Mouse (Mus musculus): ENCODE measurements at regions not wholly inside any gene's neighbourhood (a gene's known extent, or its start where the extent isn't known, plus 50 kb on each side); places are given as distances from the start of the nearest gene placed in this dataset.

GRCm38 (mm10) chr3:35245003-35245402 lies 508.9 kb upstream of the Atp11b start:
- DNase-seq (ENCODE audit: extremely low spot score in 1 of 2, low spot score in 2 of 2) = no peak
- Histone ChIP-seq H3K27ac (no peak overlapping the region), H3K4me3 (no peak overlapping the region)
- intact Hi-C loops (cut with DNase I) = no loop called here
- no peak for TF ChIP-seq CTCF (IDR thresholded peaks at IDR 0.05)

DNA sequence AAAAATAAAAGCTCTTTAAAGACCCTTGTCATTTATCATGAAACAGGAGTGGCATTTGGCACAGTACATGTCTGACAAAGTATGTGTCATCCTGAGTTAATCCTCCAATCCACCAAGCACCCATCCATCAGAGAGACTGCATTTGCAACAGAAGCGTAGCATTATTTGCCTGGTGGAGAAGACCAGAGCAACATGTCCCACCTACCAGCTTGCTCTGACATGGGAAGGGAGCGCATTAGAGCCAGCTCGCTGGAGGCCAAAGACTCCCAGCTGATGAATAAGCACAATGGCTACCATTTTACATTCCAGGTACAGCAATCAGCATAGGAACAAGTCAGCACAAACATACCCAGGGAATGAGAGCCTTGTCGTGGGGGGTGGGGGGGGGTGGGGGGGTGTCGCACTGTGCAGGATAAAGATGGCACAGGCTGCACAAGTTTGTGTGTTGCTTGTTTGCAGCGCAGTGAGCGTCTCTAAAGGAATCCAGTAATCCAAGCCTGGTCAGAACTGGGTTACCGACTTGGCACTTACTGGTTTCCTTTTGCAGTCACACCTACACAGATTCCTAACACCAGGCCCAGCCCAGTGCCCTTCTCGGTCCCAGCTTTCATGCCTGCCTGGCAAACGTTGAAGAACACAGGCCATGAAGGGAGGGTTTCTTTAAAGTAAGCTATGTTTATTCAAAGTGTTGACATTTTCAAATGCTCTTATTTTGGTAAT lies 507.8 kb upstream of the Atp11b start:
- H3K4me3 ChIP-seq = no peak overlapping the region

DNA sequence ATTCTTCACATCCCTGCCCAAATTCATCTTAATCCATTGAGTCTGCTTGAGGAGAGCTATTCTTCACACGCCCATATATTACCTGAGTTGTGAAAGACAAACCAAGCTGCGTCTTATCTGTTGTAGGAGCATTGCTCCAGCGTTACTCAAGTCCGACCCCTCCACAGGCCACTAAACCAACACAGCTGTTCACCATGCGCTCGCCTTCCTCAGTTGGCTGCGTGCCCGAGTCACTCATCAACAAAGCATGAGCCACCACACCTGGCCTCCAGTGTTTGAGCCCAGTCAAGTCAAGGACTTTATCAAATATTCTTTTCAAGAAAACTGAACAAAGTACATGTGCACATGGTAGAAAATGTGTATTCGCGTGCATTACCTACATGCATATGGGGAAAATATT lies 504.7 kb upstream of the Atp11b start:
- TF ChIP-seq CTCF (IDR thresholded peaks at IDR 0.05) = no peak
- intact Hi-C loops (cut with DNase I) = no loop called here
- no peak overlapping the region for H3K4me3 ChIP-seq
- no peak overlapping the region for H3K27ac ChIP-seq
- DNase-seq (ENCODE audit: extremely low spot score in 1 of 2, low spot score in 2 of 2) = no peak

More for the DNA sequence above, 507.8 kb upstream of the Atp11b start:
- DNase-seq (ENCODE audit: extremely low spot score in 1 of 2, low spot score in 2 of 2) = no peak
- intact Hi-C loops (cut with DNase I) = no loop called here
- no peak overlapping the region for H3K27ac ChIP-seq
- no peak for TF ChIP-seq CTCF (IDR thresholded peaks at IDR 0.05)

- intact Hi-C loops (cut with DNase I) = no loop called here
- Histone ChIP-seq H3K4me3 (no peak overlapping the region), H3K27ac (no peak overlapping the region)
- DNase-seq (ENCODE audit: extremely low spot score in 1 of 2, low spot score in 2 of 2) = no peak
- TF ChIP-seq CTCF (IDR thresholded peaks at IDR 0.05) = no peak
These were observed 503.7 kb upstream of the Atp11b start for GRCm38 (mm10) chr3:35250092-35250749.

- no peak for TF ChIP-seq CTCF (IDR thresholded peaks at IDR 0.05)
- H3K4me3 ChIP-seq = no peak overlapping the region
- intact Hi-C loops (cut with DNase I) = no loop called here
- H3K27ac ChIP-seq = no peak overlapping the region
- no peak for DNase-seq (ENCODE audit: extremely low spot score in 1 of 2, low spot score in 2 of 2)
These were observed 500.0 kb upstream of the Atp11b start for GRCm38 (mm10) chr3:35253861-35254260.

DNA sequence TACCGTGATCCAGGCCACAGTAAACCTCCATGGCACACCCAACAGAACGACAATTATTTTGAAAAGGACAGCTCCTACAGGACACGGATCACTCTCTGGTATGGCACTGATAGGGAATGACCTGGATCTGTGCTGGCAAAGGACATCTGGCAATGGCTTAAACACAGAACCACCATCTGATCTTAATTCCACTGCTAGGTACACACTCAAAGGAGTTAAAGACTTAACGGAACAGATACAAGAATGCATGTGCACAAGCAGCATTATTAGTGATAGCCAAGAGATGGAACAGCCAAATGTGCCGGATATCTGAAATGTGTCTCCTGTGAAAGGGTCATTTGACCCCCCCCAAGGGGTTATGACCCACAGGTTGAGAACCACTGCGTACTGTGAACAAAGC lies 493.0 kb upstream of the Atp11b start:
- no peak for DNase-seq (ENCODE audit: extremely low spot score in 1 of 2, low spot score in 2 of 2)
- no peak for TF ChIP-seq CTCF (IDR thresholded peaks at IDR 0.05)
- Histone ChIP-seq H3K27ac (no peak overlapping the region), H3K4me3 (no peak overlapping the region)
- intact Hi-C loops (cut with DNase I) = no loop called here

DNA sequence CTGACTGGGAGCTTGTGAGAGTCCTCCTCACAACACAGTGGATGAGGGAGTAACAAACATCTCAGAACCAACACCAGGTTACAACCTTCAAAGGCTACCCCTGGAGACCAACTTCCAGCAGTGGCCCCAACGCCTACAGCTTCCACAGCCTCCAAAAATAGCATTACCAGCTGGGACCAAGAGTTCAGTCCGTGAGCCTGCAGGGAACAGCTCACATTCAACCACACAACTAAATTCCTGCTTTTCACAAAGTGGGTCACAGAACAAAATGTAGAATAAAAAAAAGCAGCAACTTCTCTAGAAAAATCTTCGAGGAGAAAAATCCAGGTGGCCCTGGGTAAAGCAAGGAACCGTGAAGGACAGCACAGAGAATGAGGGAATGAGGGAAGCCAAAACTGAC lies 485.0 kb upstream of the Atp11b start:
- TF ChIP-seq CTCF (IDR thresholded peaks at IDR 0.05) = no peak
- DNase-seq (ENCODE audit: extremely low spot score in 1 of 2, low spot score in 2 of 2) = no peak
- Histone ChIP-seq H3K27ac (no peak overlapping the region; the same call in 1 of the 2 replicates), H3K4me3 (no peak overlapping the region)
- intact Hi-C loops (cut with DNase I) = no loop called here

GRCm38 (mm10) chr3:35269977-35270880 lies 483.7 kb upstream of the Atp11b start:
- intact Hi-C loops (cut with DNase I) = no loop called here
- Histone ChIP-seq H3K4me3 (no peak overlapping the region), H3K27ac (no peak overlapping the region)
- no peak for TF ChIP-seq CTCF (IDR thresholded peaks at IDR 0.05)
- DNase-seq (ENCODE audit: extremely low spot score in 1 of 2, low spot score in 2 of 2) = no peak

GRCm38 (mm10) chr3:35273546-35273945 lies 480.4 kb upstream of the Atp11b start:
- Histone ChIP-seq H3K27ac (no peak overlapping the region), H3K4me3 (no peak overlapping the region)
- TF ChIP-seq CTCF (IDR thresholded peaks at IDR 0.05) = no peak
- intact Hi-C loops (cut with DNase I) = no loop called here
- no peak for DNase-seq (ENCODE audit: extremely low spot score in 1 of 2, low spot score in 2 of 2)

- TF ChIP-seq CTCF (IDR thresholded peaks at IDR 0.05) = no peak
- Histone ChIP-seq H3K27ac (no peak overlapping the region), H3K4me3 (no peak overlapping the region)
- intact Hi-C loops (cut with DNase I) = no loop called here
- DNase-seq (ENCODE audit: extremely low spot score in 1 of 2, low spot score in 2 of 2) = no peak
These were observed 472.9 kb upstream of the Atp11b start for GRCm38 (mm10) chr3:35280981-35281380.

DNA sequence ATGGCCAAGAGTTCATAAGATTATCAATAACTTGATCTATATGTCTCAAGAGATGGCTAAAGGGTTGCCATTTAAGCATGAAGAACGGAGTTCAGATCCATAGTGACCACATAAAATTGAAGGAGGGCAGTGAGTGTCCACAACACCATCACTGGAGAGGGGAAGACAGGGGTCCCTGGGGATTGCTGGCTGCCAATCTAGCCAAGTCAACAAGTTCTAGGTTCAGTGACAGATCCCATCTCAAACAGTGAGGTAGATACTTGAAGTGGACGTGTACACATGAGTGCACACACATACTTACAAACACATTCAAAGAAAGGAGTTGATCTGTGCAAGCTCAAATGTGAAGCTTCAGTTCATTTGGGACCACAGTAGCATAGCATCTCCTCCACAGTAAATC lies 471.8 kb upstream of the Atp11b start:
- TF ChIP-seq CTCF (IDR thresholded peaks at IDR 0.05) = no peak
- Histone ChIP-seq H3K27ac (no peak overlapping the region), H3K4me3 (no peak overlapping the region)
- DNase-seq (ENCODE audit: extremely low spot score in 1 of 2, low spot score in 2 of 2) = no peak
- intact Hi-C loops (cut with DNase I) = no loop called here

DNA sequence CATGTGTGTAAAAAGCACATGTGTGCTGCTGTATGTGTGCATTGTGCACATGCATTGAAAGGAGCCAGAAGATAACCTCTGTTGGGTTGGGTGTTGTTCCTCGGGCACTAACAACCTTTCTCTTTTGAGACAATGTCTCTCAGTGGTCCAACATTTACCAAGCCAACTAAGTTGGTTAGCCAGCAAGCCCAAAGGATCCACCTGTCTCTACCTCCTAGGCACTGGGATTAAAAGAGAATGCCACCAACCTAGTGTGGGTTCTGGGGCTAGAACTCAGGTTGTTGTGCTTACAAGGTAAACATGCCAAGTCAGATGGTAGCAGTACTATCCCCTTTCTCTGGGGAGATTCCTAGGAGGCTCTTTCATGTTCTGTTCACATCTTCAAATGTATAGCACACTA lies 459.1 kb upstream of the Atp11b start:
- intact Hi-C loops (cut with DNase I) = no loop called here
- H3K4me3 ChIP-seq = no peak overlapping the region
- TF ChIP-seq CTCF (IDR thresholded peaks at IDR 0.05) = no peak
- no peak for DNase-seq (ENCODE audit: extremely low spot score in 1 of 2, low spot score in 2 of 2)
- no peak overlapping the region for H3K27ac ChIP-seq

All from left cerebral cortex, adult 2 months (tissue).